Mouse (Mus musculus): Measurements from ENCODE around the gene Ifi47. TPM values are rescaled to one million over a fixed set of nuclear protein-coding genes. Genes with fewer than 3 reads are reported as not detected.

Gene Ifi47
- polyA plus RNA-seq, 1 experiment from 2014 or later: 2.1 TPM

DNA sequence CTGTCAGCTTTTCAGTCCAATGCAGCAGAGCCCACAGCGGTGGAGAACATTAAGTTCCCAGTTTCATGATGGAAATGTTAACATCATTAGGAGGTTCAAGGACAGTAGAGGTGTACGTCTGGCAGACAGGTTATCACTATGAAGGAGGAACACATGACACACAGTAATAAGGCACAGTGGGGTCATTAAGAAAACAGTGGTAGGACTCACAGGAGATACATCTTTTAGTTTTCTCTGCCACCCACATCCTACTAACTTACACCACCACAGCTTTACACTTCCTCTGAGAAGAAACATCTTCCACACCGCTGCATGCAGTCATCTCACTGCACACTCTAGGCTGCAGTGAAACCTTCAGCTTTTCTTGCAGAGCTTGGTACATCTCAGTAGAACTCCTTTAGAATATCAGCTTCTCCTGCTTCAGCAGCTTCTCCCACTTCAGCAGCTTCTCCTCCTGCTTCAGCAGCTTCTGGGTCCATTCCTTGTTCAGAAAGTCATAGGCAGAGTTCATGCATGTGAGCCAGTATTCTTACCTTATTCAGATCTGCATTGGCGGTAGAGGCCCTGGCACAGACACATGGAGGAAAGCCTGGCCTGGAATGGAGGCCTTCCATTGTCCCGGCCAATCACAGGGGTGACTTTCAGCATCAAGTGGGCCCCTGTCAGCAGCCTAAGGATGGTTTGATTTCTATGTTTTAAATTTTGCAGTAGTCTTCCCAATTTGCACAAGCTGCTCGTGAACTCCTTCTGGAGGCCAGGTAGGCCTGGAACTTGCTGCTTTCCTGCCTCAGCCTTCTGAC, 17.7 kb downstream of the Ifi47 start:
- Histone ChIP-seq H3K27me3 (replicated peaks; ENCODE audit: control insufficient read depth, insufficient read depth, low read length) (no peaks in the 10 kb centered on the region), H3K9me3 (ENCODE audit: control insufficient read depth, low read length) (no peaks in the 10 kb centered on the region), H3K27ac (ENCODE audit: low read depth) (no peak overlapping the region), H3K36me3 (ENCODE audit: control insufficient read depth, insufficient read depth, low read length) (no peaks in the 10 kb centered on the region), H3K4me1 (replicated peaks; ENCODE audit: control insufficient read depth, insufficient read depth, low read length) (no peaks in the 10 kb centered on the region), H3K9ac (ENCODE audit: low read length) (no peak overlapping the region), H3K4me2 (ENCODE audit: low read length) (no peak overlapping the region), H3K4me3 (ENCODE audit: low read depth, low read length) (no peak overlapping the region)
- WGBS: 80% methylated on average over 6 of the region's 6 CpGs
- ATAC-seq (replicated peaks; ENCODE audit: low FRiP score, low TSS enrichment, low read depth) (no peak), DNase-seq (ENCODE audit: low spot score) (no peak)

DNA sequence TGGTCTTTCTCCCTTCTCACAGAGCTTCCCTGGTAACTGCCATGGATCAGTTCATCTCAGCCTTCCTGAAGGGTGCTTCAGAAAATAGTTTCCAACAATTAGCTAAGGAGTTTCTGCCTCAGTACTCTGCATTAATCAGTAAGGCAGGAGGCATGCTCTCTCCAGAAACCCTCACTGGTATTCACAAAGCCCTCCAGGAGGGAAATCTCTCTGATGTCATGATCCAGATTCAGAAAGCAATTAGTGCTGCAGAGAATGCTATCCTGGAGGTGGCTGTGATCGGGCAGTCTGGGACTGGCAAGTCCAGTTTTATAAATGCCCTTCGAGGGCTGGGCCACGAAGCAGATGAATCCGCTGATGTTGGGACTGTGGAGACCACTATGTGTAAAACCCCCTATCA, 19.0 kb downstream of the Ifi47 start:
- no peak for ATAC-seq (replicated peaks; ENCODE audit: low FRiP score, low TSS enrichment, low read depth)
- DNase-seq (ENCODE audit: low spot score): no peak
- Histone ChIP-seq H3K27ac (ENCODE audit: low read depth) (no peak overlapping the region), H3K9ac (ENCODE audit: low read length) (no peak overlapping the region), H3K4me3 (ENCODE audit: low read depth, low read length) (no peak overlapping the region), H3K4me1 (replicated peaks; ENCODE audit: control insufficient read depth, insufficient read depth, low read length) (no peaks in the 10 kb centered on the region), H3K4me2 (ENCODE audit: low read length) (no peak overlapping the region), H3K27me3 (replicated peaks; ENCODE audit: control insufficient read depth, insufficient read depth, low read length) (no peaks in the 10 kb centered on the region), H3K9me3 (ENCODE audit: control insufficient read depth, low read length) (no peaks in the 10 kb centered on the region), H3K36me3 (ENCODE audit: control insufficient read depth, insufficient read depth, low read length) (no peaks in the 10 kb centered on the region)
- WGBS: 91% methylated on average over 4 of the region's 4 CpGs

DNA sequence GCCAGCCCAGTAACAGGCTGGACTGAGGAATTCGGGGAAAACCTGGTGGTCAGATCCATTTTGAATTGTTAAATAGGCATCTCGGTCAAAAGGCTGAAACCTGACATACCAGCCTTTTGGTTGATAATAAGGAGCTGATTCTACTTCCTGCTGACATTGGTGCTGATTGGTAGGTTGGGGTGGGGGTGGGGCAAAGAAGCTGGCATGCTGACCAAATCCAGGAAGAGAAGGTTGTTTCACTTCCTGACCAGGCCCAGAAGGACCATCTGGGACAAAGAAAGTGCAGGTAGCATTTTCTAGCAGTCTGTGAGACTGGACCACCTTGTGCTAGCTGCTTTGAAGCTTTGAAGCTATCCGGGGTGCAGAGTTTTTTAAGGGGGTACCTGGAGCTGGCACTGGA, 24.0 kb downstream of the Ifi47 start:
- Histone ChIP-seq H3K36me3 (ENCODE audit: control insufficient read depth, insufficient read depth, low read length) (no peaks in the 10 kb centered on the region), H3K4me3 (ENCODE audit: low read depth, low read length) (no peak overlapping the region), H3K27me3 (replicated peaks; ENCODE audit: control insufficient read depth, insufficient read depth, low read length) (no peaks in the 10 kb centered on the region), H3K27ac (ENCODE audit: low read depth) (no peak overlapping the region), H3K9ac (ENCODE audit: low read length) (no peak overlapping the region), H3K9me3 (ENCODE audit: control insufficient read depth, low read length) (no peaks in the 10 kb centered on the region), H3K4me1 (replicated peaks; ENCODE audit: control insufficient read depth, insufficient read depth, low read length) (peaks cover 11% of the 10 kb centered on the region), H3K4me2 (ENCODE audit: low read length) (no peak overlapping the region)
- 88% methylated on average over 3 of the region's 3 CpGs for WGBS
- ATAC-seq (replicated peaks; ENCODE audit: low FRiP score, low TSS enrichment, low read depth) (no peak), DNase-seq (ENCODE audit: low spot score) (no peak)

DNA sequence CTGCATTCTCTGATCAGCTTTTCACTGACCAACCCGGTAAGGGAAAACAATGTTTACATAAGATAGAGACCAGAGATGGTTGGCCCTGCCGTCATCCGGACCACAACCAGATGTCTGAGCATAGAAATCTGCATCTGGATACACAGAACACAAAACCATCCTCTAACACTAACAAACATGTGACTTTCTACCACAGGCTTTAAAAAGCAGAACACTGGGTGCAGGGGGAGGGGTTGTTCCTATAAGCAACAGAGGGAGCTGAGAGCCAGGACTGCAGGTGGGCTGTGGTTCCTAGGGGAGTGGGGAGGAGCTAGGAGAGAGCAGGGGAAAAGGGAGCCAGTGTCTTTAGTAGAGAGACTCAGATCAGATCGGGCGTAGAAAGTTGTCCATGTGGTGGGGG, 25.1 kb downstream of the Ifi47 start:
- no peak overlapping the region for H3K9ac ChIP-seq (ENCODE audit: low read length)
- peaks cover 11% of the 10 kb centered on the region for H3K4me1 ChIP-seq (replicated peaks; ENCODE audit: control insufficient read depth, insufficient read depth, low read length)
- no peaks in the 10 kb centered on the region for H3K27me3 ChIP-seq (replicated peaks; ENCODE audit: control insufficient read depth, insufficient read depth, low read length)
- no peaks in the 10 kb centered on the region for H3K9me3 ChIP-seq (ENCODE audit: control insufficient read depth, low read length)
- DNase-seq (ENCODE audit: low spot score): no peak
- 17% methylated on average over 5 of the region's 5 CpGs for WGBS
- ATAC-seq (replicated peaks; ENCODE audit: low FRiP score, low TSS enrichment, low read depth): no peak
- no peak overlapping the region for H3K4me3 ChIP-seq (ENCODE audit: low read depth, low read length)
- H3K27ac ChIP-seq (ENCODE audit: low read depth): no peak overlapping the region
- H3K36me3 ChIP-seq (ENCODE audit: control insufficient read depth, insufficient read depth, low read length): no peaks in the 10 kb centered on the region
- H3K4me2 ChIP-seq (ENCODE audit: low read length): no peak overlapping the region

DNA sequence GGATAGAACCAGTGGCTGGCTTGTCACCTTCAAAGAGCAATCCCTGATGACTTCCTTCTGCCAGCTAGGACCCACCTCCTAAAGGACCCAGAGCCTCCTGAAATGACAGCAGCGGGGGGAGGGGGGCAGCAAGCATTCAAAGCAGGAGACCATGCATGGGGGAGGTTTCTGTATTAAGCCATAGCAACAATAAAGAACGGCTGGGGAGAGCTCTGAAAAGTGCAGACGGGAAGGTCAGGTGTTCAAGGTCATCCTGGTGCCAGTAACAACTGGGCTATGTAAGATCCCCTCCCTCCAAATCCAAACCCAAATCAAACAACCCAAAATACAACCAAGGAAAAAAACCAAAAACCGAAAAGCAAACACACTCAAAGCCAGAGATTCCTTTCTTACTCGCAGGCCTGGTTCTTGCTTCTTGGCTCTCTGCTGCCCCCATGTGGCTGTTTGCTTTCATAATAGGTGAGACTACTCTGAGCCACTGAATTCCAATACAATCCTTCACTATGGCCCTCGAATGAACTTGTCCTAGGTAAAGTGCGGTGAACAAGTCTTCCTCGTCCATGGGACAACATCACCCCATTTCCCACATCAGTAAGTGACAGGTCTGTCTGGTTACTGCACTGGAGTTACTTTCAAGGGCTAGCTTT, 26.8 kb downstream of the Ifi47 start:
- H3K4me1 ChIP-seq (replicated peaks; ENCODE audit: control insufficient read depth, insufficient read depth, low read length): peaks cover 11% of the 10 kb centered on the region
- no peaks in the 10 kb centered on the region for H3K27me3 ChIP-seq (replicated peaks; ENCODE audit: control insufficient read depth, insufficient read depth, low read length)
- WGBS: 8% methylated on average over 8 of the region's 8 CpGs
- H3K4me3 ChIP-seq (ENCODE audit: low read depth, low read length): no peak overlapping the region
- H3K27ac ChIP-seq (ENCODE audit: low read depth): no peak overlapping the region
- peak; percentile 95 for DNase-seq (ENCODE audit: low spot score)
- peak; percentile 38 for ATAC-seq (replicated peaks; ENCODE audit: low FRiP score, low TSS enrichment, low read depth)
- no peak overlapping the region for H3K4me2 ChIP-seq (ENCODE audit: low read length)
- no peak overlapping the region for H3K9ac ChIP-seq (ENCODE audit: low read length)
- H3K9me3 ChIP-seq (ENCODE audit: control insufficient read depth, low read length): no peaks in the 10 kb centered on the region
- H3K36me3 ChIP-seq (ENCODE audit: control insufficient read depth, insufficient read depth, low read length): no peaks in the 10 kb centered on the region

DNA sequence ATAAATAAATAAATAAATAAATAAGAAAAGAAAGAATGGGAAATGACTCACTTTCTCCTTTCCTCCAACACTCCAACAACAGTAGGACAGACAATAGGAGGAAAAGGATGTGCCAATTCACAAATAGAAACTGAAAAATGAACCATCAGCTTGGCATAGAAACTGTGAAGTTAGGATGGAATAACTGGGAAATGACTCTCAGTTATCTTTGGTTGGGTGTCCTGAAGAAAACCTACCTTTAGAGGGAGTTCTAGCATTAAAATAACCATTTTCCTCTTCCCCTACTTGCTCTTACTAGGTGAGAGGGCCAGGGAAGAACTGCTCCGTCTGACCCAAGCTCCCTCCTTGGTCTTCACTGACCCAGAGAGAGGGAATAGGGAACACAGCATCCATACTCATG, 29.4 kb downstream of the Ifi47 start:
- Histone ChIP-seq H3K27ac (ENCODE audit: low read depth) (no peak overlapping the region), H3K27me3 (replicated peaks; ENCODE audit: control insufficient read depth, insufficient read depth, low read length) (no peaks in the 10 kb centered on the region), H3K4me2 (ENCODE audit: low read length) (no peak overlapping the region), H3K9ac (ENCODE audit: low read length) (no peak overlapping the region), H3K9me3 (ENCODE audit: control insufficient read depth, low read length) (no peaks in the 10 kb centered on the region), H3K4me3 (ENCODE audit: low read depth, low read length) (no peak overlapping the region), H3K4me1 (replicated peaks; ENCODE audit: control insufficient read depth, insufficient read depth, low read length) (peaks cover 11% of the 10 kb centered on the region), H3K36me3 (ENCODE audit: control insufficient read depth, insufficient read depth, low read length) (no peaks in the 10 kb centered on the region)
- ATAC-seq (replicated peaks; ENCODE audit: low FRiP score, low TSS enrichment, low read depth): no peak
- 71% methylated on average over 1 of the region's 1 CpGs for WGBS
- DNase-seq (ENCODE audit: low spot score): no peak

DNA sequence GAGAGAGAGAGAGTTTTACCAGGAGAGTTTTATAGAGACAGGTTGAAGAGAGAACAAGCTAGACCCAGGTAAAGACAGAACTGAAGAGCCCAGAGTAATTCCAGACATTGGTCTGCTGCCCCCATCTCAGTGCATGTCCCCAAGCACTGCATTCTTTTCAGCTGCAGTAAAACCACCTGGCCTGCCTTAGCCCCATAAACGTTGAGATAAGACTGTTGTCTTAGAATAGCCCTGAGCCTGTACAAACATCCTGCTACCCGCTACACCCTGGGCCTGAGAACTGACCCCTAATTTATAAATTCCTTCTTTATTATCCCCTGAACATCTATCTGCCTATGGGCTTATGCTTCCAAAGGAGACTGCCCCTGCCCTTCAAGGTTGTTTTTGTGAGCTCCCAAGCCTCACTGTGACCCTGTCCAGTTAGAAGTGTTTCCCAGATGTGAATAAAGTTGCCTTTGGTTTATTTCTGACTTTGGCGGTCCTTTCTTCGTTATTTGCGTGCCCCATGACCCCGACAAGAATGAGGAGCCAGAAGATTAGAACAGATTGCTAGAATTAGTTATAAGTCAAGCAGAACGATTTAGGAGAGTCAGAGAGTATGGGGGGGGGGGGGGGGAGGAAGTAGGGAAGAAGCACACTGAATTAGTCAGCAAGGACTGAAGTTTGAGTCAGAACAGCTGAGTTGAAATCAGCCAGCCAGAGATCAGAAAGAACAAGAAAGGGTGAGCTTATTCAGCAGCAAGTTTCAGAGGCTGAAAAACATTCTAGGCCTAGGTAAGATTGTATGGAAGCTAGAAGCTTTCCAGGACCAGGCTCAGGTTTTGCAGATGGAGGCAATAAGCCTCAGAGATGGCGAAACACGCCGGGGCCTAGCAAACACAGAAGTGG, 31.5 kb downstream of the Ifi47 start:
- Histone ChIP-seq H3K4me1 (replicated peaks; ENCODE audit: control insufficient read depth, insufficient read depth, low read length) (0 out of 2 replicates have a peak, but pooled peaks cover 3% of the 10 kb centered on the region), H3K4me2 (ENCODE audit: low read length) (no peak overlapping the region), H3K27ac (ENCODE audit: low read depth) (no peak overlapping the region), H3K4me3 (ENCODE audit: low read depth, low read length) (no peak overlapping the region), H3K27me3 (replicated peaks; ENCODE audit: control insufficient read depth, insufficient read depth, low read length) (no peaks in the 10 kb centered on the region), H3K9ac (ENCODE audit: low read length) (no peak overlapping the region), H3K36me3 (ENCODE audit: control insufficient read depth, insufficient read depth, low read length) (no peaks in the 10 kb centered on the region), H3K9me3 (ENCODE audit: control insufficient read depth, low read length) (no peaks in the 10 kb centered on the region)
- DNase-seq (ENCODE audit: low spot score): no peak
- WGBS: 42% methylated on average over 10 of the region's 10 CpGs
- ATAC-seq (replicated peaks; ENCODE audit: low FRiP score, low TSS enrichment, low read depth): peak; percentile 60; the same call in 1 of the 2 replicates

DNA sequence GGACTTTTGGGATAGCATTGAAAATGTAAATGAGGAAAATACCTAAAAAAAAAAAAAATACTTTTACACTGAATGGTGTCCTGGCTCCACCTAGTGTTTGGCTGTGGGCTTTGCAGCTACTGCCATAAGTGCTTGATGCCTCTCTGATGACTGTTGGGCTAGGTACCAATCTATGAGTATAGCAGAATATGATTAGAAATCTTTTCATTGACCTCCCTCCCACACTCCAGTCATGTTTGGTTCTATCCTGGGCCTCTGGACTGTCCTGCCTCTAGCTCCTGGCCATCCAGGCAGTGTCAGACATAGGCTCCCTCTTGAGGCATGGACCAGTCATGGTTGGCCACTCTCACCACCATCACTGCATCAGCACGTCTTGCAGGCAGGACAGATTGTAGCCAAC, 32.4 kb downstream of the Ifi47 start:
- Histone ChIP-seq H3K4me3 (ENCODE audit: low read depth, low read length) (no peak overlapping the region), H3K9ac (ENCODE audit: low read length) (no peak overlapping the region), H3K9me3 (ENCODE audit: control insufficient read depth, low read length) (no peaks in the 10 kb centered on the region), H3K27me3 (replicated peaks; ENCODE audit: control insufficient read depth, insufficient read depth, low read length) (no peaks in the 10 kb centered on the region), H3K4me2 (ENCODE audit: low read length) (no peak overlapping the region), H3K36me3 (ENCODE audit: control insufficient read depth, insufficient read depth, low read length) (no peaks in the 10 kb centered on the region), H3K27ac (ENCODE audit: low read depth) (no peak overlapping the region), H3K4me1 (replicated peaks; ENCODE audit: control insufficient read depth, insufficient read depth, low read length) (no peaks in the 10 kb centered on the region)
- 48% methylated on average over 1 of the region's 1 CpGs for WGBS
- ATAC-seq (replicated peaks; ENCODE audit: low FRiP score, low TSS enrichment, low read depth): no peak
- peak; percentile 63 for DNase-seq (ENCODE audit: low spot score)
